In the genomic region with DNA sequence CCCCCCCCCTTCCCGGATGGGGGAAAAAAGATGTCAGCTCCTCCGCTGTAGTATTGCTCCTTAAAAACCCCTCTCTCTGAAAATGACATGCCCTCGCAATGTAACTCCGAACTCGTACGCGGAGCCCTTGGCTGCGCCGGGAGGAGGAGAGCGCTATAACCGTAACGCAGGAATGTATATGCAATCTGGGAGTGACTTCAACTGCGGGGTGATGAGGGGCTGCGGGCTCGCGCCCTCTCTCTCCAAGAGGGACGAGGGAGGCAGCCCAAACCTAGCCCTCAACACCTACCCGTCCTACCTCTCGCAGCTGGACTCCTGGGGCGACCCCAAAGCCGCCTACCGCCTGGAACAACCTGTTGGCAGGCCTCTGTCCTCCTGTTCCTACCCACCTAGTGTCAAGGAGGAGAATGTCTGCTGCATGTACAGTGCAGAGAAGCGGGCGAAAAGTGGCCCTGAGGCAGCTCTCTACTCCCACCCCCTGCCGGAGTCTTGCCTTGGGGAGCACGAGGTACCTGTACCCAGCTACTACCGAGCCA, we compare ENCODE assay signal across 9 mouse cellular contexts. TPM values are rescaled to one million over a fixed set of nuclear protein-coding genes. Genes with fewer than 3 reads are reported as not detected.
DNase-seq lines count a peak whose midpoint lies in the region; ATAC-seq lines count a peak whose summit lies in the region.
"Had no signal": no experiment of that assay in that cellular context is flagged by ENCODE, and none has a peak within 500 bp of the region (broad histone marks: within the 10 kb centered on the region; RNA-seq: fewer than 3 reads in every experiment).

TSS of gene Hoxc10 (plus strand) at position 21 of the 536 bp plus-strand sequence.

- peaks cover 4% of the 10 kb centered on the region; the same call in 1 of the 2 replicates for H3K4me1 ChIP-seq in lung, embryonic 16.5 days (replicated peaks; ENCODE audit: control insufficient read depth, insufficient read depth, low read length)
- peaks cover 8% of the 10 kb centered on the region; the same call in 1 of the 2 replicates for H3K4me1 ChIP-seq in embryonic facial prominence, embryonic 15.5 days
- H3K4me1 ChIP-seq in hindbrain, embryonic 14.5 days (replicated peaks; ENCODE audit: control insufficient read depth, insufficient read depth, low read length) = no peaks in the 10 kb centered on the region
- H3K4me1 ChIP-seq in neural tube, embryonic 15.5 days = peaks cover 37% of the 10 kb centered on the region

- H3K27ac ChIP-seq in lung, embryonic 16.5 days (ENCODE audit: low read length) = no peak within 1 kb of the TSS
- H3K27ac ChIP-seq in embryonic facial prominence, embryonic 15.5 days (replicated peaks) = no peak within 1 kb of the TSS
- no peak within 1 kb of the TSS for H3K27ac ChIP-seq in hindbrain, embryonic 14.5 days
- H3K27ac ChIP-seq in neural tube, embryonic 15.5 days (replicated peaks) = peak within 1 kb of the TSS; percentile 85

- peaks cover 96% of the 10 kb centered on the region for H3K27me3 ChIP-seq in lung, embryonic 16.5 days (ENCODE audit: control insufficient read depth, insufficient read depth, low read depth, low read length)
- H3K27me3 ChIP-seq in embryonic facial prominence, embryonic 15.5 days = peaks cover 97% of the 10 kb centered on the region
- H3K27me3 ChIP-seq in hindbrain, embryonic 14.5 days (ENCODE audit: control insufficient read depth, insufficient read depth, low read length) = peaks cover 99% of the 10 kb centered on the region
- peaks cover 45% of the 10 kb centered on the region for H3K27me3 ChIP-seq in neural tube, embryonic 15.5 days (replicated peaks)

- ATAC-seq in lung, embryonic 16.5 days (ENCODE audit: low read depth) = 0 out of 2 replicates have a peak, but pooled peaks have one; percentile 28
- ATAC-seq in embryonic facial prominence, embryonic 15.5 days (ENCODE audit: insufficient number of reproducible peaks, low FRiP score, low TSS enrichment, low read depth) = no peak; the same call in 1 of the 2 replicates
- ATAC-seq in hindbrain, embryonic 14.5 days (ENCODE audit: low FRiP score) = no peak
- ATAC-seq in neural tube, embryonic 15.5 days (ENCODE audit: low FRiP score) = peak; percentile 63

- 1% methylated on average over 27 of the region's 27 CpGs for WGBS in lung, embryonic 16.5 days
- 3% methylated on average over 27 of the region's 27 CpGs for WGBS in embryonic facial prominence, embryonic 15.5 days
- WGBS in hindbrain, embryonic 14.5 days = 2% methylated on average over 27 of the region's 27 CpGs
- WGBS in neural tube, embryonic 15.5 days = 1% methylated on average over 27 of the region's 27 CpGs

- no peaks in the 10 kb centered on the region for H3K9me3 ChIP-seq in lung, embryonic 16.5 days (ENCODE audit: control insufficient read depth, low read length)
- H3K9me3 ChIP-seq in embryonic facial prominence, embryonic 15.5 days (replicated peaks) = no peaks in the 10 kb centered on the region
- H3K9me3 ChIP-seq in hindbrain, embryonic 14.5 days (ENCODE audit: control insufficient read depth, low read length) = no peaks in the 10 kb centered on the region
- no peaks in the 10 kb centered on the region for H3K9me3 ChIP-seq in neural tube, embryonic 15.5 days (replicated peaks)

- no peak for DNase-seq in lung, adult 18-20 months
- no peak for DNase-seq in hindbrain, embryonic 14.5 days (ENCODE audit: low spot score)
- no peak for DNase-seq in right cerebral cortex, postnatal 36 days (ENCODE audit: low spot score in 2 of 2)
- no peak for DNase-seq in adrenal gland, adult 18-20 months (ENCODE audit: low spot score in 2 of 2)
- DNase-seq in frontal cortex, postnatal 14 days (ENCODE audit: low spot score in 2 of 2) = no peak

- H3K4me2 ChIP-seq in lung, embryonic 16.5 days (ENCODE audit: low read depth, low read length) = 0 out of 2 replicates have a peak within 1 kb of the TSS, but pooled peaks have one; percentile 1
- H3K4me2 ChIP-seq in embryonic facial prominence, embryonic 15.5 days (replicated peaks) = peak within 1 kb of the TSS; percentile 32
- 0 out of 2 replicates have a peak within 1 kb of the TSS, but pooled peaks have one; percentile 9 for H3K4me2 ChIP-seq in hindbrain, embryonic 14.5 days (replicated peaks)
- peak within 1 kb of the TSS; percentile 70 for H3K4me2 ChIP-seq in neural tube, embryonic 15.5 days

- no peak within 1 kb of the TSS for H3K9ac ChIP-seq in lung, embryonic 16.5 days (ENCODE audit: low read length)
- H3K9ac ChIP-seq in embryonic facial prominence, embryonic 15.5 days = no peak within 1 kb of the TSS
- H3K9ac ChIP-seq in hindbrain, embryonic 14.5 days = no peak within 1 kb of the TSS
- peak within 1 kb of the TSS; percentile 68 for H3K9ac ChIP-seq in neural tube, embryonic 15.5 days (replicated peaks)

- no peaks in the 10 kb centered on the region for H3K36me3 ChIP-seq in lung, embryonic 16.5 days (ENCODE audit: control insufficient read depth, insufficient read depth, low read length)
- no peaks in the 10 kb centered on the region for H3K36me3 ChIP-seq in embryonic facial prominence, embryonic 15.5 days
- no peaks in the 10 kb centered on the region for H3K36me3 ChIP-seq in hindbrain, embryonic 14.5 days (replicated peaks; ENCODE audit: control insufficient read depth, insufficient read depth)
- no peaks in the 10 kb centered on the region for H3K36me3 ChIP-seq in neural tube, embryonic 15.5 days

- peak within 1 kb of the TSS; percentile 9; the same call in 1 of the 2 replicates for H3K4me3 ChIP-seq in lung, embryonic 16.5 days (ENCODE audit: low read length)
- H3K4me3 ChIP-seq in embryonic facial prominence, embryonic 15.5 days (replicated peaks) = peak within 1 kb of the TSS; percentile 21
- H3K4me3 ChIP-seq in hindbrain, embryonic 14.5 days (replicated peaks; ENCODE audit: low read length) = 0 out of 2 replicates have a peak within 1 kb of the TSS, but pooled peaks have one; percentile 8
- H3K4me3 ChIP-seq in neural tube, embryonic 15.5 days (replicated peaks) = peak within 1 kb of the TSS; percentile 49

RNA-seq across cellular contexts. Expression of gene Hoxc10, which starts in this region (rescaled TPM):
- polyA plus RNA-seq in lung, embryonic 16.5 days (2015; fragmentation: Nextera tagmentation; extraction: Ambion mirVana) = 0.11 TPM in 1 of 2 replicates, not detected in the other
- not detected in 2 replicates for polyA plus RNA-seq in embryonic facial prominence, embryonic 15.5 days (2015; fragmentation: Nextera tagmentation; extraction: Ambion mirVana)
- not detected in 2 replicates for polyA plus RNA-seq in hindbrain, embryonic 14.5 days (2014; fragmentation: Nextera tagmentation; extraction: Ambion mirVana)
- polyA plus RNA-seq in neural tube, embryonic 15.5 days (2015; fragmentation: Nextera tagmentation; extraction: Ambion mirVana) = 51.3 and 71.0 TPM in 2 replicates
- under 1 TPM; 0.20 to 0.67 TPM for total RNA-seq in adrenal gland, adult 18-20 months (2021)
- total RNA-seq: left cerebral cortex, postnatal 36 days had no signal

Comparison
In these comparisons a context has a peak if more than half of its experiments do, and no peak if none do; other contexts are left out.
1. RNA of gene Hoxc10 (polyA plus RNA-seq): 51.3 to 71.0 TPM in neural tube, embryonic 15.5 days; not detected in embryonic facial prominence, embryonic 15.5 days, 0.11 TPM in lung, embryonic 16.5 days and not detected in hindbrain, embryonic 14.5 days; every median in the first group is over 10 times any median in the second.
2. Peak in ATAC-seq, H3K4me3 ChIP-seq and H3K4me2 ChIP-seq in lung, embryonic 16.5 days; RNA of the gene not detected or under 1 TPM.
3. H3K4me2 ChIP-seq: peak in every context shown above with its lines; median percentile 70 in neural tube, embryonic 15.5 days; 32 in embryonic facial prominence, embryonic 15.5 days; 9 in hindbrain, embryonic 14.5 days; 1 in lung, embryonic 16.5 days.
4. Peak in every context shown above with its lines, with median percentiles within 50 percentile points of each other: H3K4me3 ChIP-seq.